In genomic region chr13:49218651-49219050, GRCm38 (mm10) we compare ENCODE assay signal across 26 mouse cellular contexts. TPM values are rescaled to one million over a fixed set of nuclear protein-coding genes. Genes with fewer than 3 reads are reported as not detected.
DNase-seq lines count a peak whose midpoint lies in the region; ATAC-seq and TF ChIP-seq lines count a peak whose summit lies in the region.
"Had no signal": no experiment of that assay in that cellular context is flagged by ENCODE, and none has a peak within 500 bp of the region (broad histone marks: within the 10 kb centered on the region; RNA-seq: fewer than 3 reads in every experiment).

No protein-coding gene starts in this region.

- H3K4me1 ChIP-seq in embryonic facial prominence, embryonic 11.5 days (ENCODE audit: control insufficient read depth, insufficient read depth, low read length), result peaks cover 2% of the 10 kb centered on the region; the same call in 1 of the 2 replicates
- peaks cover 35% of the 10 kb centered on the region for H3K4me1 ChIP-seq in embryonic facial prominence, embryonic 10.5 days
- H3K4me1 ChIP-seq in embryonic facial prominence, embryonic 14.5 days (ENCODE audit: control insufficient read depth, insufficient read depth, low read length), result peaks cover 23% of the 10 kb centered on the region

- H3K9me3 ChIP-seq in embryonic facial prominence, embryonic 11.5 days (replicated peaks; ENCODE audit: control insufficient read depth, low read length), result no peaks in the 10 kb centered on the region
- peaks cover 4% of the 10 kb centered on the region; the same call in 1 of the 2 replicates for H3K9me3 ChIP-seq in embryonic facial prominence, embryonic 10.5 days
- 0 out of 2 replicates have a peak, but pooled peaks cover 5% of the 10 kb centered on the region for H3K9me3 ChIP-seq in embryonic facial prominence, embryonic 14.5 days (ENCODE audit: control insufficient read depth, low read length)
- H3K9me3 ChIP-seq: embryonic facial prominence, embryonic 12.5 days; forebrain, embryonic 12.5 days; forebrain, embryonic 15.5 days; heart, embryonic 15.5 days; hindbrain, embryonic 10.5 days had no signal

- no peaks in the 10 kb centered on the region for H3K36me3 ChIP-seq in embryonic facial prominence, embryonic 11.5 days (replicated peaks; ENCODE audit: control insufficient read depth, insufficient read depth, low read depth, low read length)
- no peaks in the 10 kb centered on the region for H3K36me3 ChIP-seq in embryonic facial prominence, embryonic 10.5 days (replicated peaks)
- no peaks in the 10 kb centered on the region for H3K36me3 ChIP-seq in embryonic facial prominence, embryonic 14.5 days (ENCODE audit: control insufficient read depth, insufficient read depth, low read length)
- H3K36me3 ChIP-seq: embryonic facial prominence, embryonic 12.5 days; forebrain, embryonic 12.5 days; forebrain, embryonic 15.5 days; heart, embryonic 12.5 days; heart, embryonic 15.5 days; hindbrain, embryonic 10.5 days had no signal

- H3K27me3 ChIP-seq in embryonic facial prominence, embryonic 11.5 days (ENCODE audit: control insufficient read depth, insufficient read depth, low read length), result no peaks in the 10 kb centered on the region
- H3K27me3 ChIP-seq in embryonic facial prominence, embryonic 10.5 days (replicated peaks; ENCODE audit: low read depth, poor library complexity, severe bottlenecking), result peaks cover 50% of the 10 kb centered on the region
- no peaks in the 10 kb centered on the region for H3K27me3 ChIP-seq in embryonic facial prominence, embryonic 14.5 days (replicated peaks; ENCODE audit: control insufficient read depth, insufficient read depth, low read length)
- H3K27me3 ChIP-seq: heart, embryonic 15.5 days had no signal

- no peak for TF ChIP-seq POLR2A in brain, embryonic 14.5 days (IDR thresholded peaks at IDR 0.05; ENCODE audit: borderline replicate concordance, extremely low read depth, insufficient read depth, insufficient read length, poor library complexity, severe bottlenecking)

- no peak overlapping the region for H3K4me3 ChIP-seq in embryonic facial prominence, embryonic 11.5 days (ENCODE audit: low read depth, low read length)
- H3K4me3 ChIP-seq in embryonic facial prominence, embryonic 10.5 days, result no peak overlapping the region
- no peak overlapping the region for H3K4me3 ChIP-seq in embryonic facial prominence, embryonic 14.5 days (ENCODE audit: low read depth, low read length)
- H3K4me3 ChIP-seq: embryonic facial prominence, embryonic 12.5 days; erythroblast, embryonic 14.5 days; forebrain, embryonic 12.5 days; forebrain, embryonic 15.5 days; heart, embryonic 12.5 days; heart, embryonic 15.5 days; hindbrain, embryonic 10.5 days had no signal

- ATAC-seq in embryonic facial prominence, embryonic 11.5 days (replicated peaks; ENCODE audit: insufficient number of reproducible peaks, low FRiP score, low TSS enrichment, low read depth), result no peak
- no peak; the same call in 1 of the 2 replicates for ATAC-seq in embryonic facial prominence, embryonic 14.5 days (ENCODE audit: low read depth)
- ATAC-seq: CD4-positive, CD25-positive, alpha-beta regulatory T cell, adult 4 months; forebrain, embryonic 15.5 days; intestine, postnatal 0 days had no signal

- no peak overlapping the region for H3K4me2 ChIP-seq in embryonic facial prominence, embryonic 11.5 days (ENCODE audit: low read depth, low read length)
- H3K4me2 ChIP-seq in embryonic facial prominence, embryonic 14.5 days (ENCODE audit: low read depth, low read length), result no peak overlapping the region
- H3K4me2 ChIP-seq: embryonic facial prominence, embryonic 12.5 days; forebrain, embryonic 12.5 days; forebrain, embryonic 15.5 days; heart, embryonic 12.5 days; heart, embryonic 15.5 days; hindbrain, embryonic 14.5 days had no signal

- H3K27ac ChIP-seq in embryonic facial prominence, embryonic 11.5 days (replicated peaks; ENCODE audit: low read depth, low read length), result no peak overlapping the region
- H3K27ac ChIP-seq in embryonic facial prominence, embryonic 10.5 days (replicated peaks), result no peak overlapping the region
- H3K27ac ChIP-seq in embryonic facial prominence, embryonic 14.5 days (replicated peaks; ENCODE audit: low read depth, low read length), result no peak overlapping the region
- H3K27ac ChIP-seq: embryonic facial prominence, embryonic 12.5 days; forebrain, embryonic 12.5 days; forebrain, embryonic 15.5 days; heart, embryonic 15.5 days; hindbrain, embryonic 10.5 days; hindbrain, embryonic 14.5 days had no signal

- 58% methylated on average over 3 of the region's 3 CpGs for WGBS in embryonic facial prominence, embryonic 11.5 days
- 45% methylated on average over 3 of the region's 3 CpGs for WGBS in embryonic facial prominence, embryonic 10.5 days
- 67% methylated on average over 3 of the region's 3 CpGs for WGBS in embryonic facial prominence, embryonic 14.5 days

- H3K9ac ChIP-seq in embryonic facial prominence, embryonic 11.5 days (replicated peaks; ENCODE audit: low read length), result no peak overlapping the region
- no peak overlapping the region for H3K9ac ChIP-seq in embryonic facial prominence, embryonic 14.5 days (ENCODE audit: low read depth, low read length)
- H3K9ac ChIP-seq: embryonic facial prominence, embryonic 12.5 days; forebrain, embryonic 12.5 days; forebrain, embryonic 15.5 days; heart, embryonic 12.5 days; heart, embryonic 15.5 days; hindbrain, embryonic 14.5 days had no signal

- DNase-seq in embryonic facial prominence, embryonic 11.5 days (ENCODE audit: low spot score), result peak; percentile 6
- no peak for DNase-seq in embryonic facial prominence, embryonic 10.5 days (ENCODE audit: low spot score)
- peak; percentile 40 for DNase-seq in brain, embryonic 14.5 days (ENCODE audit: low read depth)
- peak; percentile 31 for DNase-seq in embryonic facial prominence, embryonic 14.5 days (ENCODE audit: low spot score)
- peak; percentile 81 for DNase-seq in retina, postnatal 1 day
- DNase-seq in layer of hippocampus, adult 9-10 months (ENCODE audit: low spot score), result no peak
- DNase-seq in cerebellum, adult 11 months, result no peak
- DNase-seq: adrenal gland, adult 2 months; adrenal gland, postnatal 14 days; cerebellum, adult 2 months; cerebellum, adult 9-11 months; cerebellum, postnatal 25 days; gastrocnemius, postnatal 25 days; heart, adult 18-20 months; heart, postnatal 10 days; heart, postnatal 36 days had no signal

- no peak for TF ChIP-seq CTCF in brain, embryonic 14.5 days (IDR thresholded peaks at IDR 0.05; ENCODE audit: borderline replicate concordance, extremely low read depth, insufficient read depth, insufficient read length)

RNA-seq across cellular contexts. Expression of gene Card19, which starts 2.8 kb away (rescaled TPM):
- polyA plus RNA-seq in embryonic facial prominence, embryonic 11.5 days (2014; fragmentation: Nextera tagmentation; extraction: Ambion mirVana), result 32.1 and 34.4 TPM in 2 replicates
- 31.6 and 35.0 TPM in 2 replicates for polyA plus RNA-seq in embryonic facial prominence, embryonic 10.5 days (2016; fragmentation: Nextera tagmentation; extraction: Ambion mirVana)
- 26.2 and 26.9 TPM in 2 replicates for polyA plus RNA-seq in brain, embryonic 14.5 days (2012; rRNA removed)
- polyA plus RNA-seq in embryonic facial prominence, embryonic 14.5 days (2014; fragmentation: Nextera tagmentation; extraction: Ambion mirVana), result 65.1 and 68.7 TPM in 2 replicates

RNA-seq across cellular contexts. Expression of gene Susd3, which starts 29.9 kb away (rescaled TPM):
- 1.2 and 1.3 TPM in 2 replicates for polyA plus RNA-seq in embryonic facial prominence, embryonic 11.5 days (2014; fragmentation: Nextera tagmentation; extraction: Ambion mirVana)
- polyA plus RNA-seq in embryonic facial prominence, embryonic 10.5 days (2016; fragmentation: Nextera tagmentation; extraction: Ambion mirVana), result 1.2 and 1.7 TPM in 2 replicates
- polyA plus RNA-seq in brain, embryonic 14.5 days (2012; rRNA removed), result 0.44 and 0.72 TPM in 2 replicates
- 1.9 and 2.2 TPM in 2 replicates for polyA plus RNA-seq in embryonic facial prominence, embryonic 14.5 days (2014; fragmentation: Nextera tagmentation; extraction: Ambion mirVana)

RNA-seq across cellular contexts. Expression of gene Ninj1, which starts 31.4 kb away (rescaled TPM):
- polyA plus RNA-seq in embryonic facial prominence, embryonic 11.5 days (2014; fragmentation: Nextera tagmentation; extraction: Ambion mirVana), result 29.8 and 30.5 TPM in 2 replicates
- polyA plus RNA-seq in embryonic facial prominence, embryonic 10.5 days (2016; fragmentation: Nextera tagmentation; extraction: Ambion mirVana), result 26.6 and 28.0 TPM in 2 replicates
- 22.5 and 26.7 TPM in 2 replicates for polyA plus RNA-seq in brain, embryonic 14.5 days (2012; rRNA removed)
- polyA plus RNA-seq in embryonic facial prominence, embryonic 14.5 days (2014; fragmentation: Nextera tagmentation; extraction: Ambion mirVana), result 62.4 and 65.0 TPM in 2 replicates

Comparison
In these comparisons a context has a peak if more than half of its experiments do, and no peak if none do; other contexts are left out.
1. DNase-seq: peak in embryonic facial prominence, embryonic 11.5 days (single experiment), brain, embryonic 14.5 days (single experiment), embryonic facial prominence, embryonic 14.5 days (single experiment) and retina, postnatal 1 day (single experiment); none in embryonic facial prominence, embryonic 10.5 days (single experiment), layer of hippocampus, adult 9-10 months (single experiment) and cerebellum, adult 11 months (single experiment).